Mouse (Mus musculus) heart, adult 2 months (tissue): ENCODE measurements around the gene Fancg.

Experiments used
- CTCF ChIP-seq: fragments of 200-600 bp; IDR thresholded peaks from 2 replicates; pipeline ENCODE4 v1.8.1; 2022; ENCODE audit warnings: antibody characterized with exemption, mild to moderate bottlenecking, moderate library complexity
- EP300 ChIP-seq: fragments of 200-500 bp; IDR thresholded peaks from 2 replicates; pipeline ENCODE4 v1.6.1; 2011; ENCODE audit warnings: low read depth, low read length, control low read depth; ENCODE audit not compliant: insufficient read depth
- POLR2A ChIP-seq: fragments of 200-500 bp; IDR thresholded peaks from 2 replicates; pipeline ENCODE4 v1.6.1; 2011; ENCODE audit warnings: mild to moderate bottlenecking, low read depth, low read length, control low read depth; ENCODE audit not compliant: insufficient read depth

DNA sequence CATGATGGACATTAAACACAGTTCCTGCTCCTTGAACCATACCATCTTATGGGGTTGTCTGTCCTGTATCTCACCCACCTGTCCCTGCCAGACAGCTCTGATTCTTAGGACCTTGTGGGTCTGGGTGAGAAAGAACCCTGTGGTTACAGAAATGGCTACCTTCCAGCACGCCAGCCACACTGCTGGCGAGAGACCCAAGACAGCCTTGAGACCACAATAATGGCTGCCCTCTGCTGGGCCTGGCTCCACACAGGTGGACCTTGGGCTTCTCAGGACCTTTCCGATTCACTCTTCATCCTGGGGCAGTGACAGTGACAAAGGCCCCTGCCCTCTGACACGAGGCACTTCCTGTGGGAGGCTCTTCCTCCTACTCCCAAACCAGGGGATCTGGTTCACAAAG lies 50.9 kb downstream of the Fancg start:
- TF ChIP-seq CTCF (no peak), POLR2A (no peak; the same call in none of the 2 replicates), EP300 (no peak)
